Mouse (Mus musculus) cerebellum, adult 2 months (tissue): Measurements from ENCODE around the gene Ackr4. TPM values are rescaled to one million over a fixed set of nuclear protein-coding genes. Genes with fewer than 3 reads are reported as not detected.

Experiments
- DNase-seq, 2 experiments: peaks; one replicate each; pipeline ENCODE4 v3.0.0; 2021
- H3K27ac ChIP-seq: fragments of 200-500 bp; 2 replicates; pipeline ENCODE4 v1.5.1; 2012; ENCODE audit warnings: low read length, control low read depth, inconsistent platforms; ENCODE audit not compliant: insufficient read depth
- H3K27me3 ChIP-seq: fragments of 200-500 bp; 2 replicates; pipeline ENCODE4 v1.6.1; 2012; ENCODE audit warnings: inconsistent platforms, mild to moderate bottlenecking, low read length, moderate library complexity; ENCODE audit not compliant: control insufficient read depth, insufficient read depth
- H3K4me1 ChIP-seq: fragments of 200-500 bp; 2 replicates; pipeline ENCODE4 v1.6.1; 2011; ENCODE audit warnings: low read length; ENCODE audit not compliant: control insufficient read depth, insufficient read depth
- H3K4me3 ChIP-seq: fragments of 200-500 bp; replicated peaks from 2 replicates; pipeline ENCODE3; 2011; ENCODE audit warnings: mild to moderate bottlenecking, low read depth, low read length, control low read depth; ENCODE audit not compliant: insufficient read depth
- CTCF ChIP-seq: fragments of 200-500 bp; IDR thresholded peaks from 2 replicates; pipeline ENCODE4 v1.5.1; 2011; ENCODE audit warnings: low read depth, mild to moderate bottlenecking, control low read depth, low read length, moderate library complexity, borderline replicate concordance; ENCODE audit not compliant: insufficient read depth
- POLR2A ChIP-seq: fragments of 200-500 bp; IDR thresholded peaks from 2 replicates; pipeline ENCODE4 v1.6.1; 2011; ENCODE audit warnings: low read length, control low read depth, borderline replicate concordance; ENCODE audit not compliant: insufficient read depth
- WGBS: fragments of 180-500 bp; shearing (Covaris S2); methylation state at CpG from one replicate; pipeline ENCODE4 v1.1.7; 2018; 5-methylcytosine and 5-hydroxymethylcytosine counted together
- polyA plus RNA-seq: library from polyadenylated mRNA; depleted of rRNA; stranded (reverse); fragments of >200 nt; gene quantifications from 2 replicates; pipeline ENCODE4 v1.2.3, GENCODE M21; 2012; rRNA removed

The Ackr4 gene
- 2.8 and 4.2 TPM in 2 replicates for polyA plus RNA-seq

- no peak within 1 kb of the TSS for H3K4me3 ChIP-seq
- TF ChIP-seq POLR2A, result no peak
- no peak for TF ChIP-seq CTCF
- H3K27ac ChIP-seq, result no peak within 1 kb of the TSS
- H3K4me1 ChIP-seq, result no peaks in the 10 kb centered on the region
- 71% methylated on average over 3 of the region's 3 CpGs for WGBS
- H3K27me3 ChIP-seq, result no peaks in the 10 kb centered on the region
- no peak for DNase-seq
Measured at GRCm38 (mm10) chr9:104126833-104127232, at the start of gene Ackr4. Ackr4 (minus strand) TSS chr9:104126933.

GRCm38 (mm10) chr9:104172342-104172741, 45.6 kb upstream of the Ackr4 start:
- Histone ChIP-seq H3K4me3 (no peak overlapping the region), H3K4me1 (no peaks in the 10 kb centered on the region), H3K27me3 (no peaks in the 10 kb centered on the region), H3K27ac (no peak overlapping the region)
- no peak for DNase-seq
- WGBS, result 96% methylated on average over 6 of the region's 6 CpGs
- no peak for TF ChIP-seq CTCF
- TF ChIP-seq POLR2A, result no peak

- DNase-seq, result no peak
- 94% methylated on average over 6 of the region's 6 CpGs for WGBS
- Histone ChIP-seq H3K27ac (no peak overlapping the region), H3K4me1 (no peaks in the 10 kb centered on the region), H3K4me3 (no peak overlapping the region), H3K27me3 (no peaks in the 10 kb centered on the region)
- no peak for TF ChIP-seq POLR2A
- no peak for TF ChIP-seq CTCF
Measured at GRCm38 (mm10) chr9:104171651-104172050, 44.9 kb upstream of the Ackr4 start.

GRCm38 (mm10) chr9:104169986-104170385, 43.3 kb upstream of the Ackr4 start:
- Histone ChIP-seq H3K4me3 (no peak overlapping the region), H3K27me3 (no peaks in the 10 kb centered on the region), H3K4me1 (no peaks in the 10 kb centered on the region), H3K27ac (no peak overlapping the region)
- WGBS, result 97% methylated on average over 10 of the region's 10 CpGs
- DNase-seq, result no peak
- TF ChIP-seq POLR2A (no peak), CTCF (no peak)

GRCm38 (mm10) chr9:104165926-104166325, 39.2 kb upstream of the Ackr4 start:
- H3K4me1 ChIP-seq, result no peaks in the 10 kb centered on the region
- no peaks in the 10 kb centered on the region for H3K27me3 ChIP-seq
- 41% methylated on average over 5 of the region's 5 CpGs for WGBS
- DNase-seq, result no peak
- no peak overlapping the region for H3K27ac ChIP-seq
- TF ChIP-seq POLR2A (no peak), CTCF (no peak)
- no peak overlapping the region for H3K4me3 ChIP-seq

- no peaks in the 10 kb centered on the region for H3K27me3 ChIP-seq
- H3K4me1 ChIP-seq, result no peaks in the 10 kb centered on the region
- TF ChIP-seq POLR2A (no peak), CTCF (no peak)
- H3K4me3 ChIP-seq, result no peak overlapping the region
- no peak overlapping the region for H3K27ac ChIP-seq
- WGBS, result 85% methylated on average over 5 of the region's 5 CpGs
- no peak for DNase-seq
Measured at GRCm38 (mm10) chr9:104164194-104164593, 37.5 kb upstream of the Ackr4 start.

- Histone ChIP-seq H3K4me1 (no peaks in the 10 kb centered on the region), H3K27me3 (no peaks in the 10 kb centered on the region), H3K27ac (no peak overlapping the region), H3K4me3 (no peak overlapping the region)
- no peak for DNase-seq
- WGBS, result 86% methylated on average over 7 of the region's 7 CpGs
- no peak for TF ChIP-seq POLR2A
- TF ChIP-seq CTCF, result no peak
Measured at GRCm38 (mm10) chr9:104161117-104161516, 34.4 kb upstream of the Ackr4 start.

GRCm38 (mm10) chr9:104157291-104157690, 30.6 kb upstream of the Ackr4 start:
- Histone ChIP-seq H3K27ac (no peak overlapping the region), H3K4me3 (no peak overlapping the region), H3K4me1 (no peaks in the 10 kb centered on the region), H3K27me3 (no peaks in the 10 kb centered on the region)
- TF ChIP-seq POLR2A, result no peak
- TF ChIP-seq CTCF, result no peak
- WGBS, result 89% methylated on average over 7 of the region's 7 CpGs
- DNase-seq, result no peak

GRCm38 (mm10) chr9:104156506-104156905, 29.8 kb upstream of the Ackr4 start:
- H3K4me3 ChIP-seq, result no peak overlapping the region
- no peak for DNase-seq
- no peak overlapping the region for H3K27ac ChIP-seq
- WGBS, result 96% methylated on average over 8 of the region's 8 CpGs
- no peaks in the 10 kb centered on the region for H3K4me1 ChIP-seq
- H3K27me3 ChIP-seq, result no peaks in the 10 kb centered on the region
- no peak for TF ChIP-seq CTCF
- no peak for TF ChIP-seq POLR2A
